Mouse (Mus musculus): ENCODE results near the gene Hist1h4n. TPM values are rescaled to one million over a fixed set of nuclear protein-coding genes. Genes with fewer than 3 reads are reported as not detected.
"Not testable (repeated sequence)": the region's sequence is repeated elsewhere in the genome, so short reads cannot be mapped to it uniquely, and the experiment has no call there.

The Hist1h4n gene
- 10 to 100 TPM in 1 of 4 experiments, 1 to 10 TPM in 1, not detected in 2; 9.2 to 18.0 TPM for total RNA-seq (2022)

DNA sequence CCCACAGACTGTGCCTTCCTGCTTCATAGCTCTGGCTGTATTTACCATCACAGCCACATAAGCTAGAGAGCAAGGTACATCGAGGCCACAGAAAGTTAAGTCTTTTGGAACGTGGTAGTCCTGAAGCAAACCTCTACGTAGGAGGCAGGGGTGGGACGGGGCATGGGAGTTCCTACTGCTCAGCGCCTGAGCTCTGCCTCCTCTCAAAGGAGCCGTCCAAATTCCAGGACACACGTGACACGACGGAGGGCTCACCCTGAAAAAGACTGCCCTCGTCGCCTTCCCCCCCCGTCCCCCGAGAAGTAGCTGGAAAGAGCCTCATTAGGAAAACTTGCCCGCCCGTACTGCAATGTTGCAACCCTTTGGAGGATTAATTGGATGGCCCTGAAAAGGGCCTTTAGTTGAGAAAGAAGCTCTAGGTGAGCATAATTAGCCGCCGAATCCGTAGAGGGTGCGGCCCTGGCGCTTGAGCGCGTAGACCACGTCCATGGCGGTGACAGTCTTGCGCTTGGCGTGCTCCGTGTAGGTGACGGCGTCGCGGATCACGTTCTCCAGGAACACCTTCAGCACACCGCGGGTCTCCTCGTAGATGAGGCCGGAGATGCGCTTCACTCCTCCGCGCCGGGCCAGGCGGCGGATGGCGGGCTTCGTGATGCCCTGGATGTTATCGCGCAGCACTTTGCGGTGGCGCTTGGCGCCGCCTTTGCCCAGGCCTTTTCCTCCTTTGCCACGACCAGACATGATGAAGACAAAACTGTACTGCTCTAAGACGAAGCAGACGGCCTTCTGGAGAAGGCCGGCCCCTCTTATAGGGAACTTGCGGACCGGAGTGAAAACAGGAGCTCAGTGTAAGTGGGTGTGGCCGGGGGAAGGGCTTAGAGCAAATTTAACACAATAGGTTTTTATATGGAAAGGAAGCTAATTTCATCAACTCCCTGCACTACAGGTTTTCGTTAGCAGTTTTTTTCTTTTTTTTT is at the start of gene Hist1h4n:
TSS of gene Hist1h4n (minus strand) at position 779 of the 977 bp plus-strand sequence.
- not testable (repeated sequence) for DNase-seq (ENCODE audit: low spot score in 2 of 2)

DNA sequence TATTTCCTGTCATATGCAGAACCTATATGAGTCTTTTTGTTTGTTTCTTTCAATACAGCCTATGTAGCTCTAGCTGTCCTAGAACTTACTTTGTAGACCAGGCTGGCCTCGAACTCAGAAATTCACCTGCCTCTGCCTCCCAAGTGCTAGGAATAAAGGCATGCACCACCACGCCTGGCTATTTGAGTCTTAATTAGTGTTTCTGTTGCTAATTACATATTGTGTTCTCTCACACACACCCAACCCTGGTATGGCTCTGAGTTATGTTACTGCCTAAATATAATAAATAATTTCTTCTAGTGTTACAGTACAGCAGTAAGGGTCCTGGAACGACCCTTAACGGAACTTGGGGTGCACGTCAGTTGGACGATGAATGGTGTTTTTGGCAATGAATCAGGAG is 48.7 kb upstream of the Hist1h4n start:
- no peak for DNase-seq (ENCODE audit: low spot score in 2 of 2)

DNA sequence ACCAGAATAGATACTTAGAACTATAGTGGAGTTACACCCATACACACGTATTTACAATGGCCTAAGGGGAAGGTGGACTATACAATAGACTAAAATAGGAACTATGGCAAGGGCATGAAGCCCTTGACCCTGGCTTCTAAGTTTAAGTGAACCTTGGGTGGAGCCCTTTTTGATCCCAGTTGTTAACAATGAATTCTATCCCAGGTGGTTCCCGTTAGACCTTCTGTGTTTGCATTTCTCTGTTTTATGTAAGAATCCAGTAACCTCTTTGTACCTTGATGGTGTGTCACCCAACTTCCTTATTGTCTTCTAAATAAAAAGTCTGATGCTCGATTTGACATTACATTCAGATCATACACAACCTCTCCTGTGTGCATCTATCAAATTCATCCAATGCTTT is 33.5 kb upstream of the Hist1h4n start:
- DNase-seq (ENCODE audit: low spot score in 2 of 2) = not testable (repeated sequence)

DNA sequence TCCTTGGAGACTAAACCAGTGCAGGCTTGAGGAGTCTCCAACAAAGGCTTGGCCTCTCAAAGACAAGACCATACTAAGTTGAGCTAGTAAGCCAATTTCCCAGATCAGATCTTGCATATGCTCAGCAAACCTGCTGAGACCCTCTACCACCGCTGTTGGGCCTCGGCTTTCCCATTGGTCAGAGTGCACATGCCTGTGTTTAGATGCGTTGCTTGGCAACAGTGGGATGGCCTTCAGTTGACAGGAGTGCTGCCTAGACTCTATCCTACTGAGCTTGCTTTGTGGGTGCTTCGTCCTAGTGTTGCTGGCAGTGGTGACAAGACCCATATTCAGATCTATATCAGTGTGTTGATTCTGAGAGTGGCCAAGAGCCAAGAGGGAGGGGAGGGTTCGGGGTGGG is 29.6 kb upstream of the Hist1h4n start:
- DNase-seq (ENCODE audit: low spot score in 2 of 2) = no peak

DNA sequence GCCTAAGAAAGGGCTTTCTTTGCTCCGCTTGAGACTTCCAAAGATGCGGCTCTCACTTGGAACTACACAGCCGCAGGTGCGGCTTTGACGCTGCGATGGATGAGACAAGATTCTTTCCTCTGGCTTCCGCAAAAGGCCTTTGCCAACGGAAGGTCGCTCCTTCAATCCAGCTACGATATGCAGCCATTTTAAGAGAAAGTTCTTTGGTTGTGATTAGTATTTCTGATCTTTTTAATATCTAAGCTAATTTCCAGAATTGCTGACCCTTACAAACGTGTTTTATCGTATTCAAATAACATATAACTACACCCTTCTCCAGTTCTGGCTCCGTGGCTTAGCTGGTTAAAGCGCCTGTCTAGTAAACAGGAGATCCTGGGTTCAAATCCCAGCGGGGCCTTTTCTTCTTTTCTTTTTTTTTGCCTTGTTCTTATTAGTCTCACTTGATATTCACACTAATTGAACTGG is 23.7 kb upstream of the Hist1h4n start:
- DNase-seq (ENCODE audit: low spot score in 2 of 2) = no peak

DNA sequence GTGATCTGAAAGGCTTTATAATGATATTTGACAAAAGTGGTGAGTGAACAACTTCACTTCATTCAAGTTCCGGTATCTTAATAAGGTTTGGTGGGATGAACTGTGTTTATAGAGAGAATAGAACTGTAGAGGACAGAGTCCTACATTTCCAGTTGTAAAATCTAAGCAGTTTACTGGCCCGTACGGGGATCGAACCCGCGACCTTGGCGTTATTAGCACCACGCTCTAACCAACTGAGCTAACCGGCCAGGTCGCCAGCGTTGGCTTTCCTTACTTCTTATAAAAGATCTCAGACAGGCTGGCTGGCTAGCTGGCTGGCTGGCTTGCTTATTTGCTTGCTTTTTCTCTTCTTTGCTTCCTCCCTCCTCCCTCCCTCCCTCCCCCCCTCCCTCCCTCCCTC is 23.1 kb upstream of the Hist1h4n start:
- DNase-seq (ENCODE audit: low spot score in 2 of 2) = peak; percentile 54 to 63

DNA sequence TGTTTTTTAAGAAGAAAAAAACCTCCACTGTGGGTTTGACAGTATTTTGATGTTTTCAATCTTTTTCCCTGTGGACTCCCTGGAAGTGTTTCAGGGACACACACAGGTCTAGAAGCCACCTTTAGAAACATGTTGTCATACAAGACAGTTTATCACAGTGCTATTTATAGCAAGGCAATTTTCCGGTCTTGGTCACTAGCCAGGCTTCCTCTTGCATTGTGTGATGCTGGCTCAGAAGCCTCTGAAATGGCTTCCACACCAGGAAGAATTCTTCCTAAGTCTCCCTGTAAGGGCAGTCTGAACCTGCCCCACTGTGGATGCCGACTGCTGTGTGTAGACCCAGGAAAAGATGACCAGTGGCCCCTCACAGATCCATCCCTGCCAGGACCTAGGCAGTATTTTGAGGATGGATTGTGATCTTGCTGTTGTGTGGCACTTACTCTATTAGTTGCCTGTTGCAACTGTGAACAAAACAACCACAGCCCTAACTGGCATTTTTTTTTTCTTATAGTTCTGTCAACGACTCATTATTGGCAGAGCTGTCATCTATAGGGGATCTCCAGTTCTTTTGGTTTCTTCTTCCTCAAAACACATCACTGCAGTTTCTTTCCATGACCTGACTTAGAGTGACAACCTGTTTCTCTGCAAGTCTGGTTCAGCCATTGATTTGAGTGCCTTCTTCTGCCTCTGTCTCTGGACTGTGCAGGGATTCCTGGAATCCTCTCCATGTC is 20.4 kb upstream of the Hist1h4n start:
- DNase-seq (ENCODE audit: low spot score in 2 of 2) = peak in 1 of 2 experiments; percentile 7

DNA sequence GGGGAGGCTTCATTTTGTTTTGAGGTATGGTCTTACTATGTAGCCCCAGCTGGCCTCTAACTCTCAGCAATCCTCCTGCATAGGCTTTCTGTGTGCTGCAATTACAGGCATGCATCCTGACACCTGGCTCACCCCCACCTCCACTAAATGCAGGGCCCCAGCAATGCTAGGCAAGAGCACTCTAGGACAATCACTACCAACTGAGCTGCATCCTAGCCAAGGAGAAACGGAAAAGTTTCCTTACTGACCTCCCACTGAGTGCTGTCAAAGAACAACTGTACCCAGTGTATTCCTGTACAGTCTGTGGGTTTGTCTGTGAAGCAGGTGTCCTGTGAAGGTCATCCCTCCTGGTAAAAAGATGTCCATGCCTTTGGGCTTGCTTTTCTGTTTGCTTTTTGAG is 18.7 kb upstream of the Hist1h4n start:
- DNase-seq (ENCODE audit: low spot score in 2 of 2) = not testable (repeated sequence)

DNA sequence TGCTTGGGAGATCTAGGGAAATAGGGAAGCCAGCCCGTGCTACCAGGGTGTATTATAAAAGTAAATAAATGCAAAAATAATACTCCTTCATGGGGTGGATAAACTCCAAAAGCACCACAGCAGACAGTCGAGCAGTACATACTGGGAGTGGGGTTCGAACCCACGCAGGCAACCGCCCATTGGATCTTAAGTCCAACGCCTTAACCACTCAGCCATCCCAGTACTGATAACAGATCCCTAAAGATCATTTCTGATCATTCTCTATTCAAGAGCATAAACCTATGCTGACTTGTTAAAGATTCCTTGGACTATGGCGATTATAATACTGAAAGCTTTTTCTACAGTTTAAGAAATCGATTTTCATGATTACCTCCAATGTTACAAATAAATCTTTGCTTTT is 15.9 kb upstream of the Hist1h4n start:
- no peak for DNase-seq (ENCODE audit: low spot score in 2 of 2)

DNA sequence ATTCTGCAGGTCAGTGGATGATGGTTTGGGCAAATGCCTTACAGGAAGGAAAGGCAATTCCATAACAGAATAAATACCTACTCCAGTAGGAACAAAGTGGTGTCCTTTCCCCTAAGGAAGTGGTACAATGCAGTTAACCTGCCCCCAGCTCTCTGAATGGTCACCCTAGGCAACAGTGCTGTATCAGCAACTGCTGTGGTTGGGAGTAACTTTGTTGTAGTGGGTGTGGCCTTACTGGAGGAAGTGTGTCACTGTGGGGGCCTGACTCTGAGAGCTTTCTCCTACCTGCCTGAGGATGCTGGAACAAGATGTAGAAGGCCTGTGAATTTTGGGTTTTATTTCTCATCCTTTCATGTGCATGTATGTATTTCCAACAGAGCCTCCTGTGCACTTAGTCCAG is 14.4 kb upstream of the Hist1h4n start:
- not testable (repeated sequence) for DNase-seq (ENCODE audit: low spot score in 2 of 2)

DNA sequence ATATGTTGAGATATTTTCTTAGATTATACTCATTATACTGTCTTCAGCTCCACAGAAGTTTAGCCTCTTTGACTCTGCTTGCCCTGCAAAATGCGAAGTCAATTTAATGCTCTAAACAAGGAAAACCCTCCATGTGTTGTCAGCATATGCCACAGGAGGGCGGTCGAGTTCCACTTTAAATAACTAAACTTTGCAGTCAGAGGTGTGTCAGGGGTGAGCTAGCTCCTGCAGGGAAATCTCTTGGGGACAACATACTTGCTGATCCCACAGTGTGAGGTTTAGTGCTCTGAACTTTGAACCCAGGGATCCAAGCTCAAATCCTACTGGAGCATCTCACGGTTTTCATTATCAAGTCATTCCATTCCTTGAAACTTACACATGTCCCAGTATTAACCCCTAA is 8.5 kb upstream of the Hist1h4n start:
- DNase-seq (ENCODE audit: low spot score in 2 of 2) = not testable (repeated sequence)

DNA sequence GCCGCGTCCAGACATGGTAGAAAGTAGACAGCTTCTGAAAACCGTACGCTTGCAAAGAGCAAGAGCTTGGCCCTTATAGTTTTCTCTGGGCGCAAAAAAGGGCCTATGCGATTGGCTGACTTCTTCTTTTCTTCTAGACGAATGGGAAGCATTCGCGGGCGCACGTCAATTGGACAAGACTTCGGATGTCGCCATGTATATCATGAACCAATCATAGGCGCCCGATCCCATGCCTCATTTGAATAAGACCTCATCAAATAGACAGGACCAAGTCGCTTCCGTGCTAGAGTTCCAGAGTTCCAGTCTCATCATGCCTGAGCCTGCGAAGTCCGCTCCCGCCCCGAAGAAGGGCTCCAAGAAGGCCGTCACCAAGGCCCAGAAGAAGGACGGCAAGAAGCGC is 1.5 kb upstream of the Hist1h4n start, which contains the start of the genes Hist1h2ap and Hist1h2br:
TSS of gene Hist1h2ap (minus strand) at position 47 of the 400 bp plus-strand sequence.
TSS of gene Hist1h2br (plus strand) at position 283 of the 400 bp plus-strand sequence.
- not testable (repeated sequence) for DNase-seq (ENCODE audit: low spot score in 2 of 2)

DNA sequence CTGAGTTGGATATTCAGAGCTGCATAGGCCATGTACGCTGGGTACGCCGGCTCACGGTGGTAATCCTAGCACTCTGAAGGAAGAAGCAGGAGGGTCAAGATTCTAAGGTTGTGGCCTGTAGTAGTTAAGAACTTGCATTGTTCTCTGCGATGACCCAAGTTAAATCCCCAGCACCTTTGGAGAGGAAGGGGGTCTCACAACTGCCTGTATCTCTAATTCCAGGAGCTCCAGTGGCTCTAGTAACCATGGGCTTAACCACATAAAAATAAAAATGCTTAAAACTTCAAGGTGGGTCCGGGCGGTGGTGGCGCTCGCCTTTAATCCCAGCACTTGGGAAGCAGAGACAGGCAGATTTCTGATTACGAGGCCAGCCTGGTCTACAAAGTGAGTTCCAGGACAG is 1.7 kb downstream of the Hist1h4n start:
- DNase-seq (ENCODE audit: low spot score in 2 of 2) = no peak

DNA sequence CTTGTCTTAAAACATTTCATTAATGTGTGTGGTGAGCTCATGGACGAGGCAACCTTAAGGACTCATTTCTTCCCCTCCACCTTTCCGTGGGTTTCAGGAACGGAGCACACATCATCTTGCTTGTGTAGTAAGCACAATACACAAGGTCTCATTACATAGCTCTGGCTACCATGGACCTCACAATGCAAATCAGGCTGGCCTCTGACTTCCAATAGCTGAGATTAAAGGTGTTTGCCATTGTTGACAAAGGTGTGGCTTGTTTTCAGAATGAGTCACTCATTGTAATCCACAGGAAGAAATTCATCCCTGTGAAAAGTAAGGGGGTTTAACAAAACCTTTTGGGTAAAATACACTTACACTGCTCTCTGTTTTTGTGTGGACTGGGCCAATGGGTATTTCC is 3.5 kb downstream of the Hist1h4n start:
- no peak for DNase-seq (ENCODE audit: low spot score in 2 of 2)

DNA sequence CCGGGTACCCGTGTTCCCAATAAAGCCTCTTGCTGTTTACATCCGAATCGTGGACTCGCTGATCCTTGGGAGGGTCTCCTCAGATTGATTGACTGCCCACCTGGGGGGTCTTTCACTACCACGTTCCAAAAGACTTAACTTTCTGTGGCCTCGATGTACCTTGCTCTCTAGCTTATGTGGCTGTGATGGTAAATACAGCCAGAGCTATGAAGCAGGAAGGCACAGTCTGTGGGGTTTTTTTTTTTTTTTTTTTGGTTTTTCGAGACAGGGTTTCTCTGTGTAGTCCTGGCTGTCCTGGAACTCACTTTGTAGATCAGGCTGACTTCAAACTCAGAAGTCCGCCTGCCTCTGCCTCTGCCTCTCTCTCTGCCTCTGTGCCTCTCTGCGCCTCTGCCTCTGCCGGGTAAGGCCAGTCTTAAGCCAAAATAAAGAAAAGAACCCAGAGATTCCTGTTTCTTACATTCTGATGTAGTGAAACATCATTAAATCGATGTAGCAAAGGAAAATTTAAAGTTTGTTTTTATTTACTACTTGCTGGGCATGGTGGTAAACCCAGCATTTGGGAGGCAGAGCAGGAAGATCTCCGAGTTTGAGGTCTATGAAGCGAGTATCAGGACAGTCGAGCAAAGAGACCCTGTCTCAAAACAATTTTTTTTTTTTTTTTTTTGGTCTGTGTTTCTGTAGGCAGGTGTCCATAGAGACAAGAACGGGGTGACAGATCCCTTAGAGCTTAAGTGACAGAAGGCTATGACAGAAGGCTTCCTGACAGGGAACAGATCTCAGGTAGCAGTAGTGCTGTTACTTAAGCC is 11.7 kb downstream of the Hist1h4n start:
- DNase-seq (ENCODE audit: low spot score in 2 of 2) = not testable (repeated sequence)

DNA sequence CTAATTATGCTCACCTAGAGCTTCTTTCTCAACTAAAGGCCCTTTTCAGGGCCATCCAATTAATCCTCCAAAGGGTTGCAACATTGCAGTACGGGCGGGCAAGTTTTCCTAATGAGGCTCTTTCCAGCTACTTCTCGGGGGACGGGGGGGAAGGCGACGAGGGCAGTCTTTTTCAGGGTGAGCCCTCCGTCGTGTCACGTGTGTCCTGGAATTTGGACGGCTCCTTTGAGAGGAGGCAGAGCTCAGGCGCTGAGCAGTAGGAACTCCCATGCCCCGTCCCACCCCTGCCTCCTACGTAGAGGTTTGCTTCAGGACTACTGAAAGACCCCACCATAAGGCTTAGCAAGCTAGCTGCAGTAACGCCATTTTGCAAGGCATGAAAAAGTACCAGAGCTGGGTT is 19.9 kb downstream of the Hist1h4n start:
- not testable (repeated sequence) for DNase-seq (ENCODE audit: low spot score in 2 of 2)

DNA sequence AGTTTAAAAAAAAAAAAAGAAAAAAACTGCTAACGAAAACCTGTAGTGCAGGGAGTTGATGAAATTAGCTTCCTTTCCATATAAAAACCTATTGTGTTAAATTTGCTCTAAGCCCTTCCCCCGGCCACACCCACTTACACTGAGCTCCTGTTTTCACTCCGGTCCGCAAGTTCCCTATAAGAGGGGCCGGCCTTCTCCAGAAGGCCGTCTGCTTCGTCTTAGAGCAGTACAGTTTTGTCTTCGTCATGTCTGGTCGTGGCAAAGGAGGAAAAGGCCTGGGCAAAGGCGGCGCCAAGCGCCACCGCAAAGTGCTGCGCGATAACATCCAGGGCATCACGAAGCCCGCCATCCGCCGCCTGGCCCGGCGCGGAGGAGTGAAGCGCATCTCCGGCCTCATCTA is 20.5 kb downstream of the Hist1h4n start, which contains the start of gene Hist1h4m:
TSS of gene Hist1h4m (plus strand) at position 208 of the 400 bp plus-strand sequence.
- DNase-seq (ENCODE audit: low spot score in 2 of 2) = not testable (repeated sequence)

DNA sequence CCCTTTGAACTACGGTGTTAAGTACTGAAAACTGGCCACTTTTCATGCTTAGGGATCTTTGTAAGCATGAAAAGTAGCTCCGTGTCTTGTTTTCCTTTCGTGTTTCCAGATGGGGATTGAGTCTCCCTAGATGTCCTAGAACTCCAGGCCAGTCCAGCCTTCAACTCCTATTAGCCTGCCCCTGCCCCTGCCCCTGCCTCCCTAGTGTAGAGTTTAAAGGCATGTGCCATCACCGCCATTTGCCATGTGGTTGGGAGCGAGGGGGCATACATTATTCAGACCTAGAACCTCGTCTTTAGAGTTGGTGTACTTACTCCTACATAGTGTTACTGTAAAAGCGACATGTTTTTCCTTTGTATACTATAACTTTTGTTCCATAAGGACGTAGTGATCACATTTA is 20.9 kb downstream of the Hist1h4n start:
- DNase-seq (ENCODE audit: low spot score in 2 of 2) = not testable (repeated sequence)

DNA sequence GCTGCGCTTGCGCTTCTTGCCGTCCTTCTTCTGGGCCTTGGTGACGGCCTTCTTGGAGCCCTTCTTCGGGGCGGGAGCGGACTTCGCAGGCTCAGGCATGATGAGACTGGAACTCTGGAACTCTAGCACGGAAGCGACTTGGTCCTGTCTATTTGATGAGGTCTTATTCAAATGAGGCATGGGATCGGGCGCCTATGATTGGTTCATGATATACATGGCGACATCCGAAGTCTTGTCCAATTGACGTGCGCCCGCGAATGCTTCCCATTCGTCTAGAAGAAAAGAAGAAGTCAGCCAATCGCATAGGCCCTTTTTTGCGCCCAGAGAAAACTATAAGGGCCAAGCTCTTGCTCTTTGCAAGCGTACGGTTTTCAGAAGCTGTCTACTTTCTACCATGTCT is 21.9 kb downstream of the Hist1h4n start, which contains the start of the genes Hist1h2bq and Hist1h2ao:
TSS of gene Hist1h2bq (minus strand) at position 125 of the 400 bp plus-strand sequence.
TSS of gene Hist1h2ao (plus strand) at position 393 of the 400 bp plus-strand sequence.
- DNase-seq (ENCODE audit: low spot score in 2 of 2) = not testable (repeated sequence)

DNA sequence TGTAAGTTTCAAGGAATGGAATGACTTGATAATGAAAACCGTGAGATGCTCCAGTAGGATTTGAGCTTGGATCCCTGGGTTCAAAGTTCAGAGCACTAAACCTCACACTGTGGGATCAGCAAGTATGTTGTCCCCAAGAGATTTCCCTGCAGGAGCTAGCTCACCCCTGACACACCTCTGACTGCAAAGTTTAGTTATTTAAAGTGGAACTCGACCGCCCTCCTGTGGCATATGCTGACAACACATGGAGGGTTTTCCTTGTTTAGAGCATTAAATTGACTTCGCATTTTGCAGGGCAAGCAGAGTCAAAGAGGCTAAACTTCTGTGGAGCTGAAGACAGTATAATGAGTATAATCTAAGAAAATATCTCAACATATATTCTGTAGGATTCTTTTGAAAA is 28.9 kb downstream of the Hist1h4n start:
- DNase-seq (ENCODE audit: low spot score in 2 of 2) = not testable (repeated sequence)

DNA sequence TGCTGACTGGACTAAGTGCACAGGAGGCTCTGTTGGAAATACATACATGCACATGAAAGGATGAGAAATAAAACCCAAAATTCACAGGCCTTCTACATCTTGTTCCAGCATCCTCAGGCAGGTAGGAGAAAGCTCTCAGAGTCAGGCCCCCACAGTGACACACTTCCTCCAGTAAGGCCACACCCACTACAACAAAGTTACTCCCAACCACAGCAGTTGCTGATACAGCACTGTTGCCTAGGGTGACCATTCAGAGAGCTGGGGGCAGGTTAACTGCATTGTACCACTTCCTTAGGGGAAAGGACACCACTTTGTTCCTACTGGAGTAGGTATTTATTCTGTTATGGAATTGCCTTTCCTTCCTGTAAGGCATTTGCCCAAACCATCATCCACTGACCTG is 34.8 kb downstream of the Hist1h4n start:
- DNase-seq (ENCODE audit: low spot score in 2 of 2) = not testable (repeated sequence)
